Mouse (Mus musculus): ENCODE results near the gene Wdr59.

GRCm38 (mm10) chr8:111444245-111444644 is 77.6 kb downstream of the Wdr59 start:
- no peak for TF ChIP-seq CTCF (conservative IDR thresholded peaks at IDR 0.05; ENCODE audit: low read length)
- no peak for TF ChIP-seq NANOG (IDR thresholded peaks at IDR 0.05; ENCODE audit: borderline replicate concordance, low read length)
